Mouse (Mus musculus): Measurements from ENCODE around the gene Pou5f1. TPM values are rescaled to one million over a fixed set of nuclear protein-coding genes. Genes with fewer than 3 reads are reported as not detected.

Gene Pou5f1
- polyA plus RNA-seq, 1 experiment = 397 TPM

DNA sequence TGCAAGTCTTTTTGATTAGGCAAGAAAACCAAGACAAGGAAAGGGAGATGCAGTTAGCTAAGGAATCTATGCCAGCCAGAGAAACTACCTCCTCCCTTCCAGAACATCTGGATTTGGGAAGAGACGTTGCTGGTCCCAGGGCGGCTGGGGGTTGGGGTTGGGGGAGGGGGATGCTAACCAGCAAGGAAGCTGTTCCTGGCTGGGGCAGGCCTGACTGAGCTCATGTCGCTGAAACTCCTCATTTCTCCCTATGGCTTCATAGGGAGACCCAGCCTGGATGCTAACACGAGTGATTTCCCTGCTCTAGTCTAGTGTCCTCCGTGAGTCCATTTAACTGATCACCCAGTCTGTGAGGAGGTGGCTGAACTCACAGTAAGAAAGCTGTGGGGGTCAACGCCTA, 3.6 kb upstream of the Pou5f1 start:
- Histone ChIP-seq H3K27me3 (ENCODE audit: control insufficient read depth, insufficient read depth, low read length, poor library complexity, severe bottlenecking) (no peaks in the 10 kb centered on the region), H3K9me3 (replicated peaks; ENCODE audit: control insufficient read depth, insufficient read depth, low read length, poor library complexity, severe bottlenecking) (no peaks in the 10 kb centered on the region), H3K27ac (ENCODE audit: insufficient read depth, low read length) (peak overlapping the region; percentile 95), H3K4me3 (ENCODE audit: low read depth, low read length) (peak overlapping the region; percentile 5; the same call in 1 of the 2 replicates), H3K9ac (ENCODE audit: low read depth, poor library complexity, severe bottlenecking) (peak overlapping the region; percentile 27), H3K36me3 (ENCODE audit: control insufficient read depth, insufficient read depth, low read length, poor library complexity, severe bottlenecking) (no peaks in the 10 kb centered on the region), H3K4me1 (ENCODE audit: control insufficient read depth, insufficient read depth, low read length) (peaks cover 8% of the 10 kb centered on the region)
- TF ChIP-seq EP300 (IDR thresholded peaks at IDR 0.05; ENCODE audit: insufficient read depth, low read depth, low read length) = peak; percentile 54; the same call in 1 of the 2 replicates
- no peak for TF ChIP-seq CTCF (IDR thresholded peaks at IDR 0.05; ENCODE audit: low read depth, low read length)

- Histone ChIP-seq H3K4me3 (ENCODE audit: low read depth, low read length) (no peak overlapping the region), H3K27me3 (ENCODE audit: control insufficient read depth, insufficient read depth, low read length, poor library complexity, severe bottlenecking) (no peaks in the 10 kb centered on the region), H3K36me3 (ENCODE audit: control insufficient read depth, insufficient read depth, low read length, poor library complexity, severe bottlenecking) (no peaks in the 10 kb centered on the region), H3K9ac (ENCODE audit: low read depth, poor library complexity, severe bottlenecking) (peak overlapping the region; percentile 27; the same call in 1 of the 2 replicates), H3K4me1 (ENCODE audit: control insufficient read depth, insufficient read depth, low read length) (peaks cover 8% of the 10 kb centered on the region), H3K9me3 (replicated peaks; ENCODE audit: control insufficient read depth, insufficient read depth, low read length, poor library complexity, severe bottlenecking) (no peaks in the 10 kb centered on the region), H3K27ac (ENCODE audit: insufficient read depth, low read length) (peak overlapping the region; percentile 95)
- TF ChIP-seq EP300 (IDR thresholded peaks at IDR 0.05; ENCODE audit: insufficient read depth, low read depth, low read length) = peak; percentile 95
- no peak for TF ChIP-seq POLR2A (IDR thresholded peaks at IDR 0.05; ENCODE audit: insufficient read depth, low read length)
Measured at GRCm38 (mm10) chr17:35502762-35503161, 3.1 kb upstream of the Pou5f1 start.

DNA sequence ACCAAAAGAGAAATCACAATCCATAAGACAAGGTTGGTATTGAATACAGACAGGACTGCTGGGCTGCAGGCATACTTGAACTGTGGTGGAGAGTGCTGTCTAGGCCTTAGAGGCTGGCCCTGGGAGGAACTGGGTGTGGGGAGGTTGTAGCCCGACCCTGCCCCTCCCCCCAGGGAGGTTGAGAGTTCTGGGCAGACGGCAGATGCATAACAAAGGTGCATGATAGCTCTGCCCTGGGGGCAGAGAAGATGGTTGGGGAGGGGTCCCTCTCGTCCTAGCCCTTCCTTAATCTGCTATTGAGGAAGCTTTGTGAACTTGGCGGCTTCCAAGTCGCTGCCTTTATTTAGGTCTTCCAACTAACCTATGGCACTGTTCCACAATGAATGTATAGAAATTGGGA, 2.0 kb upstream of the Pou5f1 start:
- Histone ChIP-seq H3K27ac (ENCODE audit: insufficient read depth, low read length) (peak overlapping the region; percentile 99), H3K27me3 (ENCODE audit: control insufficient read depth, insufficient read depth, low read length, poor library complexity, severe bottlenecking) (no peaks in the 10 kb centered on the region), H3K4me3 (ENCODE audit: low read depth, low read length) (peak overlapping the region; percentile 7; the same call in 1 of the 2 replicates), H3K4me1 (ENCODE audit: control insufficient read depth, insufficient read depth, low read length) (peaks cover 6% of the 10 kb centered on the region), H3K36me3 (ENCODE audit: control insufficient read depth, insufficient read depth, low read length, poor library complexity, severe bottlenecking) (peaks cover 3% of the 10 kb centered on the region; the same call in 1 of the 2 replicates), H3K9ac (ENCODE audit: low read depth, poor library complexity, severe bottlenecking) (peak overlapping the region; percentile 75), H3K9me3 (replicated peaks; ENCODE audit: control insufficient read depth, insufficient read depth, low read length, poor library complexity, severe bottlenecking) (no peaks in the 10 kb centered on the region)
- TF ChIP-seq POLR2A (IDR thresholded peaks at IDR 0.05; ENCODE audit: insufficient read depth, low read length) (peak; percentile 37), CTCF (IDR thresholded peaks at IDR 0.05; ENCODE audit: low read depth, low read length) (no peak), EP300 (IDR thresholded peaks at IDR 0.05; ENCODE audit: insufficient read depth, low read depth, low read length) (peak; percentile 100)

GRCm38 (mm10) chr17:35504628-35505481, 963 bp upstream of the Pou5f1 start:
- Histone ChIP-seq H3K9me3 (replicated peaks; ENCODE audit: control insufficient read depth, insufficient read depth, low read length, poor library complexity, severe bottlenecking) (no peaks in the 10 kb centered on the region), H3K36me3 (ENCODE audit: control insufficient read depth, insufficient read depth, low read length, poor library complexity, severe bottlenecking) (peaks cover 5% of the 10 kb centered on the region; the same call in 1 of the 2 replicates), H3K9ac (ENCODE audit: low read depth, poor library complexity, severe bottlenecking) (peak overlapping the region; percentile 75), H3K4me1 (ENCODE audit: control insufficient read depth, insufficient read depth, low read length) (peaks cover 6% of the 10 kb centered on the region), H3K27ac (ENCODE audit: insufficient read depth, low read length) (peak overlapping the region; percentile 99), H3K27me3 (ENCODE audit: control insufficient read depth, insufficient read depth, low read length, poor library complexity, severe bottlenecking) (no peaks in the 10 kb centered on the region), H3K4me3 (ENCODE audit: low read depth, low read length) (peak overlapping the region; percentile 97)
- TF ChIP-seq EP300 (IDR thresholded peaks at IDR 0.05; ENCODE audit: insufficient read depth, low read depth, low read length) (peak; percentile 95), CTCF (IDR thresholded peaks at IDR 0.05; ENCODE audit: low read depth, low read length) (no peak)

GRCm38 (mm10) chr17:35506881-35507280, 1.1 kb downstream of the Pou5f1 start:
- H3K4me1 ChIP-seq (ENCODE audit: control insufficient read depth, insufficient read depth, low read length) = peaks cover 3% of the 10 kb centered on the region
- peak overlapping the region; percentile 97 for H3K4me3 ChIP-seq (ENCODE audit: low read depth, low read length)
- H3K9ac ChIP-seq (ENCODE audit: low read depth, poor library complexity, severe bottlenecking) = peak overlapping the region; percentile 75
- H3K27ac ChIP-seq (ENCODE audit: insufficient read depth, low read length) = peak overlapping the region; percentile 74
- H3K27me3 ChIP-seq (ENCODE audit: control insufficient read depth, insufficient read depth, low read length, poor library complexity, severe bottlenecking) = no peaks in the 10 kb centered on the region
- TF ChIP-seq CTCF (IDR thresholded peaks at IDR 0.05; ENCODE audit: low read depth, low read length) = no peak
- TF ChIP-seq EP300 (IDR thresholded peaks at IDR 0.05; ENCODE audit: insufficient read depth, low read depth, low read length) = no peak
- TF ChIP-seq POLR2A (IDR thresholded peaks at IDR 0.05; ENCODE audit: insufficient read depth, low read length) = no peak
- H3K36me3 ChIP-seq (ENCODE audit: control insufficient read depth, insufficient read depth, low read length, poor library complexity, severe bottlenecking) = peaks cover 17% of the 10 kb centered on the region
- no peaks in the 10 kb centered on the region for H3K9me3 ChIP-seq (replicated peaks; ENCODE audit: control insufficient read depth, insufficient read depth, low read length, poor library complexity, severe bottlenecking)

Measured in ES-Bruce4 (cell line).